Mouse (Mus musculus) embryonic fibroblast, embryonic 13.5 days (primary cell): ENCODE measurements around the gene Tbc1d32. TPM values are rescaled to one million over a fixed set of nuclear protein-coding genes. Genes with fewer than 3 reads are reported as not detected.

Source experiments
- H3K27ac ChIP-seq: 2 replicates; pipeline ENCODE4 v1.5.1; 2012; ENCODE audit warnings: low read length, control low read depth, inconsistent platforms; ENCODE audit not compliant: insufficient read depth
- H3K4me1 ChIP-seq: 2 replicates; pipeline ENCODE4 v1.6.1; 2011; ENCODE audit warnings: low read length; ENCODE audit not compliant: control insufficient read depth, insufficient read depth
- H3K4me3 ChIP-seq: 2 replicates; pipeline ENCODE4 v1.5.1; 2011; ENCODE audit warnings: mild to moderate bottlenecking, control low read depth, low read length; ENCODE audit not compliant: insufficient read depth
- CTCF ChIP-seq: IDR thresholded peaks from 2 replicates; pipeline ENCODE4 v1.5.1; 2011; ENCODE audit warnings: mild to moderate bottlenecking, control low read depth, low read length, moderate library complexity, borderline replicate concordance; ENCODE audit not compliant: insufficient read depth
- POLR2A ChIP-seq: IDR thresholded peaks from 2 replicates; pipeline ENCODE4 v1.6.1; 2011; ENCODE audit warnings: low read depth, mild to moderate bottlenecking, control low read depth, low read length, moderate library complexity
- polyA plus RNA-seq: library from polyadenylated mRNA; stranded (reverse); fragments of >200 nt; gene quantifications from 2 replicates; pipeline ENCODE4 v1.2.4, GENCODE M21; 2011; ENCODE audit warnings: low read depth; ENCODE audit not compliant: missing spikeins, insufficient read length

Gene Tbc1d32
- polyA plus RNA-seq, 1 experiment, result 6.3 TPM

DNA sequence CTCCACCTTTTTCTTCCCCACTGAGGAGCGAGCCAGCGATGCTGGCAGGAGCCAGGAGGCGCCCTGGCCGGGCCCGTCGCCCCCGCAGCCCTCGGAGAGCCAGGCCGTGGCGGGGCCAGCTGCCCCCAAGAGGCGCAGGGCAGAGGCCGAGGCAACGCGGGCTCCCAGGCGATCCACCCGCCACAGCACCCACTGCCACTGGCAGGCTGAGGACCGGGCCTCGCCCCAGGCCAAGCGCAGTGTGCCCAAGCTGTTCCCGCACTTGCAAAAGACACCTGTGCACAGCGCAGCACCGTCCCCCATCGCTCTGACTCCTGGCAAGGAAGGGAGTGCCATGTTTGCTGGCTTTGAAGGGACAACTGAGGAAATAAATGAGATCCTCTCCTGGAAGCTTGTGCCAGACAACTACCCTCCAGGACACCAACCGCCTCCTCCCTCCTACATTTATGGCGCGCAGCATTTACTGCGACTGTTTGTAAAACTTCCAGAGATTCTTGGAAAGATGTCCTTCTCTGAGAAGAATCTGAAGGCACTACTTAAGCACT is 112.8 kb downstream of the Tbc1d32 start:
- TF ChIP-seq CTCF, result no peak
- no peak for TF ChIP-seq POLR2A
- Histone ChIP-seq H3K27ac (no peak overlapping the region), H3K4me1 (no peaks in the 10 kb centered on the region), H3K4me3 (peak overlapping the region; percentile 59)

DNA sequence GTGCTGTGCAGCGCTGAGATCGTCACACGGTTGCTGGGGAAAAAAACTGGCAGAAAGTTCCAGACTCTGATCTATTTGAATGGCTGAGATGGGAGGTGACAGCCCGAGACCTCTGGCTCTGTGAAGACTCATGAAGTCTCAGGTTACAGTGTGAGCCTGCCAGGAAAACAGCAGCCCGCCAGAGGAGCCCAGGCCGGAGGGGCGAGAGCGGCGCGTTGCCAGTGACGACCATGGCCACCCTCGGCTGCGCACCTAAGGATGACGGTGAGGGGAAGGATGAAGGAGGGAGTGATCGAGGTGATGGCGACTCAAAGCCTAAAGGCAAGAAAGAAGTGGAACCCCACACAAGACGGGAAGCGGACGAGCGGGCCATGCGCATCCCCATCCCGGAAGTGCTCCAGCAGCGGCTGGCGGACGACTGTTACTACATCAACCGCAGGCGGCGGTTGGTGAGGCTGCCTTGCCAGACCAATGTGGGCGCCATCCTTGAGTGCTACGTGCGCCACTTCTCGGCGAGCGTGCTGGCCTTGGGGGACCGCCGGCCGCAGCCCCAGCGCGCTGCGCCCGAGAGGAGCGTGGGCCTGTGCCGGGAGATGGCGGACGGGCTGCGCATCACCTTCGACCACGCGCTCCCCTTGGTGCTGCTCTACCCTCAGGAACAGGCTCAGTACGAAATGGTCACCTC is 113.4 kb downstream of the Tbc1d32 start:
- H3K4me1 ChIP-seq, result no peaks in the 10 kb centered on the region
- peak; percentile 73 for TF ChIP-seq POLR2A
- TF ChIP-seq CTCF, result no peak
- peak overlapping the region; percentile 41; the same call in 1 of the 2 replicates for H3K27ac ChIP-seq
- peak overlapping the region; percentile 59 for H3K4me3 ChIP-seq

DNA sequence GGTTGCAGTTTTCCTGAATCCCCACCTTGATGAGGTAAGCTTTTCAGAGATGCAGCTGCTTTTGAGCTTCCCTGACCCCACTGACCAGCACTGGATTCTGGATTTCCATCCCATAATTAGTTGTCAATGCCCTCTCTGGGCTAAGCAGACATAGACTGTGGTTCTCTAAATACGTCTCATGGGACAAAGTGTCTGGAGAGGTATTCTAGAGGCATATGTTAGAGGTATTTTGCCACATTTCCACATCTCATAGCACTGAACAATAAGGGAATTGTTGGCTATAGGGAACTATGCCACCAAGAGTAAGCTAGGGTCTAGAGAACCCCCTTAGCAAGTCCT is 121.5 kb downstream of the Tbc1d32 start:
- H3K4me3 ChIP-seq, result peak overlapping the region; percentile 25
- H3K4me1 ChIP-seq, result no peaks in the 10 kb centered on the region
- H3K27ac ChIP-seq, result no peak overlapping the region
- no peak for TF ChIP-seq CTCF
- TF ChIP-seq POLR2A, result no peak

DNA sequence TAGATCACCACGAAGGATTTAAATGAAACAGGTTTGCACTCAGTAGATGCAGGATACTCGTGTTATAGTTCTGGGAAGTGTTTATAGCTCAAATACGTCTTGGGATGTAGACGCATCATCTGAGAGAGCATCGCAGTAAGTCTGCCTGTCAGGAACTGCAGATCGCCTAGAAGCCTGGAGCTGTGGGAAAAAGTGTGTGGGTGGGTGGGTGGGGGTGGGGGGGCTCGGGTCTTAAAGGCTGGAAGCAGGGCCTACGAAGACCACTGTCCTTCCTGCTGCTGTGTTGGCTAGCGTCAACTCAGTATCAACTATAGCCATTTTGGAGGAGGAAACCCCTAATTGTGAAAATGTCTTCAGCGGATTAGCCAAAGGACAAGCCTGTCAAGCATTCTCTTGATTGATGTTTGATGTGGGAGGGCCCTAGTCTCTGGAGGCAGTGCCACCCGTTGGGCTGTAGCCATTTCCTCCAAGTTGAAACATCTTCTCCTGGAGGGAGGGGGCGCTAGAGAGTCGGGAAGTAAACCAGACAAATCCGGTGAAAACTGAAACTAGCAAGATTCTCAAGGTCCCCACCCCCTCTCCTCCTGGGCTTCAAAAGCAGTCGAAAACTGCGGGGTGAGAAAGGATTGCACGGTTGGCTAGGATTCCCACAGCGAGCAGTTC is 122.0 kb downstream of the Tbc1d32 start, which contains the start of gene Msl3l2:
Gene Msl3l2, plus strand, starts transcription at position 585 of the 663 bp plus-strand sequence.
- Histone ChIP-seq H3K4me1 (no peaks in the 10 kb centered on the region), H3K27ac (no peak within 1 kb of the TSS), H3K4me3 (peak within 1 kb of the TSS; percentile 25)
- no peak for TF ChIP-seq CTCF
- peak; percentile 26; the same call in 1 of the 2 replicates for TF ChIP-seq POLR2A

DNA sequence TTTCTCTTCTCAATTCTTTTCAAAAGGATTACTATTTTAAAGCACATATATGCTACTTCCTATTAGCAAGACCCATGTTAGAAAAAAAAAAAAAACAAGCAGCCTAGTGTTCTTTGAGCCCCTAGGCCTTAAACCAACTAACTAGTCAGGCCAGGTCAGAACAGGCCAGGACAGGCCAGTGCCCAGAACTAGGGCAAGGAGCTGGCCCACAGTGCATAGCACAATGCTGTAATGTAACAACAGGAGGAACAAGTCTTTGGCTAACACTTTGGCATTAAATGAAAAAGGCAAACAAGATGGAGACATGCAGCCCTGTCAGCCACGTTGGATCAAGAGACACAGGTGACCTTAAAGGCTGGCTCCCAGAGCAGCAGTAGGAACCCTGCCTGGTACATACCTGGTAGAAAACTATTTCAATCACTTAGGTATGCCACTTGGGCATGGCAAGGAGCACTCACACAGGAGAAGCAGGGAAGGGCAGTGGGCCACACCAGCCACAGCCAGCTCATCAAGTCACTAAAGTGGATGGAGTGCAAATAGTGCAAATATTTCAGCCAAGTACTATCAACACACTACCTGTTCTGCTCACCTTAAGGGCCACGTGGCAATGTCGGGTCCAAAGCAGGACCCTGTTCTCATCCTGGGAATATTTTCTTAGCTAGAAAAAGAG is 128.7 kb downstream of the Tbc1d32 start:
- Histone ChIP-seq H3K4me1 (no peaks in the 10 kb centered on the region), H3K27ac (no peak overlapping the region), H3K4me3 (no peak overlapping the region)
- TF ChIP-seq CTCF (no peak), POLR2A (no peak)

DNA sequence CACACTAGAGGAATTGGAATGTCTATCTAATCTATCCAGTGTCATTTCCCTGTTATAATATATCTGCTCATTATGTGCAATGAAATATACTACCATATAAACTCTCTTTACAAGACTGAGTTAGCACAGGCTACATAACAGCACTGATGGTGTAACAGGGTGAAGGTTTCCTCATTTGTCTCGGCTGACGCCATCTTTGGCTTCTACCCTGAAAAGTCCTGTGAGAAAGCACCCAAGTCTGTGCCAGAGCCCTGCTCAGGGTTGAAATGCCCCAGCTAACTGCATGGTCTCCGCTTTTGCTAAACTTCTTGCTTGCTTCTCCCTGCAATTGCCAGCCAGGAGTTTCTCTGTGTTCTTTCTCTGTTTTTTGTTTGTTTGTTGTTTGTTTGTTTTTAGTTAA is 129.4 kb downstream of the Tbc1d32 start:
- no peak for TF ChIP-seq POLR2A
- TF ChIP-seq CTCF, result no peak
- Histone ChIP-seq H3K4me3 (no peak overlapping the region), H3K4me1 (no peaks in the 10 kb centered on the region), H3K27ac (no peak overlapping the region)

DNA sequence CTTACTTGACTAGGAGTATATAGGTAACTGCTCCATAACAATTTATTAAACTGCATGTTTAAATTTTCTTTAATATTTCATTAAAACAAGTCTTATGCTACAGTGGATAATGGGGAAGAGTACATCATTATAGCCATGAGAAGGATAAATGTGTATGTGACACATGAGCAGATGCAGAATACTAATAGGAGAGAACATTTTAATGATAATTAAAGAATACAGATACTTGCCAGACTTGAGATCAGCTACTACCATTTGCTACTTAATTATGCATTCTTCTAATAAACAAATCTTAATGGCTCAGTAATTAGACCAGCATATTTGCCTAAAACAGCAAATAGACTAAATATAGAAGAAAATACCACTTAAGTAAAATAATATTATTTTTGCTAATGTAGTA is 131.7 kb downstream of the Tbc1d32 start:
- no peak for TF ChIP-seq CTCF
- TF ChIP-seq POLR2A, result no peak
- no peaks in the 10 kb centered on the region for H3K4me1 ChIP-seq
- H3K4me3 ChIP-seq, result no peak overlapping the region
- no peak overlapping the region for H3K27ac ChIP-seq

DNA sequence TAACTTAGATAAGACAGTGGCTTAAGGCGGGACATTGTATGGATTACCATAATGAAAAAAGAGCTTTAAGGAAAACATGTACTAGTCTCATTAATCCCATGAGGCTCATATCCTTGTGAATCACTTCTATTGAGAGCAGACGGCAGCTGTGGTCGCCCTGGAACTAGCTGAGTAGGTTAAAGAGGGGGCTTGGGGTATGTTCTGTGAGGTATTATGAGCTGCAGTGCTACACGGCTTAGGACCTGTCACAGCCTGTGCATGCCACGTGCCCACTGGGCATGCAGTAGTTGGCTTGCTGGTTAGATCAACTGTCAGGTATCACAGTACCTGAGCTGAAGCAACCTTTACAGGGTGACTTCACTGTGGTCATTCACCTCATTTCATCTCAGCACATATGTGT is 133.9 kb downstream of the Tbc1d32 start:
- no peak overlapping the region for H3K27ac ChIP-seq
- H3K4me3 ChIP-seq, result no peak overlapping the region
- no peak for TF ChIP-seq POLR2A
- TF ChIP-seq CTCF, result no peak
- H3K4me1 ChIP-seq, result no peaks in the 10 kb centered on the region; the same call in 1 of the 2 replicates

DNA sequence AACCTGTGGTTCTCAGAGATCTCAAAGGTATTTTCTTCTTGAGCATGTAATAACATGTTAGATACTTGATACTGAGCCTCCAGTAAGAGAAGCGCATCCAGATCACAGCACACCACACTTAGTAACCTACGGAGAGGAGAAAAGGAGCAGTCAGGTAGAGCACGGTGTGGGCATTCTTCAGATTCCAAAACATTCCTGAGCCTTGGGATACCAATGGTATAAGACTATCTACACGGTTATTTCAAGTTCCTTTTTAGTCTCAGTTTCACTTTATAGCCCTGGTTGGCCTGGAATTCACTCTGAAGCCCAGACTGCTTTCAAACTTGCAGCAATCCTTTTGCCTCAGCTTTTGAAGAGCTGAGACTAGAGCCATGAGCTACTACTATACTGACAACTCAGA is 138.8 kb downstream of the Tbc1d32 start:
- H3K27ac ChIP-seq, result no peak overlapping the region
- no peaks in the 10 kb centered on the region; the same call in 1 of the 2 replicates for H3K4me1 ChIP-seq
- TF ChIP-seq CTCF, result no peak
- TF ChIP-seq POLR2A, result no peak
- no peak overlapping the region for H3K4me3 ChIP-seq

DNA sequence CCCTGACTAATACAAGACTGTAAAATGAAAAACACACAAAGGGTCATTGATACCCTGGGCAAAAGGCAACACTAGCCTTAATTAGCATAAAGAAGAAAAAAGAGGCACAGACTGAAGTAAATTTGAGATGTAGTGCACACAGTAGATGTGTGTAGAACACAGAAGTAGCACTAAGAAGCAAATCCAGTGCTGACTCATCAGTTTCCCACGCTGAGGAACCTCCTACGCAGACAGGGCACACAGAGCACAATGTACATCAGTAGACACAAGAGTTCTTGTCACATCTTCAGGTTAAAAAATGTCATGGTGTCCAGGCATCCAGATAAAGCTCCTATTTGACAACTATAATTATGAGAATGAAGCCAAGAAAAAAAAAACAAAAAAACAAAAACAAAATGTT is 165.7 kb downstream of the Tbc1d32 start:
- H3K4me3 ChIP-seq, result no peak overlapping the region

More for the DNA sequence above, 165.7 kb downstream of the Tbc1d32 start:
- Histone ChIP-seq H3K4me1 (no peaks in the 10 kb centered on the region), H3K27ac (no peak overlapping the region)
- TF ChIP-seq POLR2A (no peak), CTCF (no peak)
